Mouse (Mus musculus): ENCODE results near the gene Polr2c. TPM values are rescaled to one million over a fixed set of nuclear protein-coding genes. Genes with fewer than 3 reads are reported as not detected.
A peak's percentile ranks its signal among the peaks of the same experiment; 100 is the strongest.
"Not testable (repeated sequence)": the region's sequence is repeated elsewhere in the genome, so short reads cannot be mapped to it uniquely, and the experiment has no call there.

Polr2c gene
- 100 to 1,000 TPM in 1 of 2 experiments, 10 to 100 TPM in 1; 87.2 to 106 TPM for polyA plus RNA-seq (2017; shearing (Covaris generic))

GRCm38 (mm10) chr8:94857346-94858173 lies at the start of gene Polr2c:
Polr2c (plus strand) TSS chr8:94857450.
- peak; percentile 85 for ATAC-seq

DNA sequence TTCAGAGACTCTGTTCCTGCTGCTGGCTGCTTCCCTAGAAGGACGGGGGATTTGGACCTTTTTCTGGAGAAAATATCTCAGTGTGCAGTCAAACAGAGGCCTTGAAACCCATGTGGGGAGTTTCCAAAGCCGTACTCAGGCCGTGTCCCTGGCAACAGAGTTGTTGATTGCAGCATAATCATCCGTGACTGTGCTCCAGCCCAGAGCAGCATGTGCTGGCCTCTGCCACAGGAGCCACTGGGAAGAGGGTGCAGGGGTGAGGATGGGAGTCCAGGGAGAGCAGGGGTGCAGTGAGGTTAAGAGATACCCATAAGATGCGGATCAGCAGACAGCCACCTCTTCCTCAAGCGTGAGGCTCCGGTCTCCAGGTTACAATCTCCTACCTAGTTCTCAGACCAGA lies 49.7 kb upstream of the Polr2c start:
- no peak for ATAC-seq

- ATAC-seq = no peak
Measured at GRCm38 (mm10) chr8:94808372-94808771, 48.9 kb upstream of the Polr2c start.

DNA sequence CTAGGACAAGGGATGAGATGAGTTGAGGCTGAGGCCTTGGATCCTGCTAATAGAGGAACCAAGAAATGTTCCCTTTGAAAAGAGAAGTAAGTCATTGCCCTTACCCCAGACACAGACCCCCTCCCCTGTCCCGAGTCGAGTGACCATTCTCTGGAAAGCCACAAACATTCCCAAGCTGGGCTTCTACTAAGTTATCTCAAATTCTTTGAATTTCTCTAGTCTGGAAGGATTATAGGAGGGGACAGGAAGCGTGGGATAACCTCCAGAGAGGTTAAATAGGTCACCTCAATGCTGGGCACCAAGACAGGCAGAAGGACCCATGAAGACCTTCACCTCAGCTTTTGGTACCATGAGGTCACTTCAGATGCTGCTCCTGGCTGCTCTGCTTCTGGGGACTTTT lies 47.1 kb upstream of the Polr2c start, which contains the start of gene Ccl17:
Ccl17 (plus strand) TSS at position 301 of the 400 bp plus-strand sequence.
- ATAC-seq = no peak

GRCm38 (mm10) chr8:94810855-94811254 lies 46.4 kb upstream of the Polr2c start:
- no peak for ATAC-seq

GRCm38 (mm10) chr8:94811654-94812053 lies 45.6 kb upstream of the Polr2c start:
- no peak for ATAC-seq

- ATAC-seq = peak; percentile 78
Measured at GRCm38 (mm10) chr8:94812645-94813098, 44.6 kb upstream of the Polr2c start.

GRCm38 (mm10) chr8:94814556-94814955 lies 42.7 kb upstream of the Polr2c start:
- ATAC-seq = no peak

GRCm38 (mm10) chr8:94817933-94818332 lies 39.3 kb upstream of the Polr2c start:
- peak; percentile 82 for ATAC-seq

GRCm38 (mm10) chr8:94819671-94820179 lies 37.5 kb upstream of the Polr2c start:
- no peak for ATAC-seq

GRCm38 (mm10) chr8:94820553-94820952 lies 36.7 kb upstream of the Polr2c start:
- no peak for ATAC-seq

- no peak for ATAC-seq
Measured at GRCm38 (mm10) chr8:94821381-94821780, 35.9 kb upstream of the Polr2c start.

GRCm38 (mm10) chr8:94822637-94823560 lies 34.4 kb upstream of the Polr2c start:
- ATAC-seq = peak; percentile 46

- no peak for ATAC-seq
Measured at GRCm38 (mm10) chr8:94825170-94825569, 32.1 kb upstream of the Polr2c start.

- ATAC-seq = peak; percentile 57
Measured at GRCm38 (mm10) chr8:94826210-94826609, 31.0 kb upstream of the Polr2c start.

GRCm38 (mm10) chr8:94828284-94828683 lies 29.0 kb upstream of the Polr2c start:
- no peak for ATAC-seq

- not testable (repeated sequence) for ATAC-seq
Measured at GRCm38 (mm10) chr8:94833901-94834405, 23.3 kb upstream of the Polr2c start.

- not testable (repeated sequence) for ATAC-seq
Measured at GRCm38 (mm10) chr8:94835751-94836150, 21.5 kb upstream of the Polr2c start.

DNA sequence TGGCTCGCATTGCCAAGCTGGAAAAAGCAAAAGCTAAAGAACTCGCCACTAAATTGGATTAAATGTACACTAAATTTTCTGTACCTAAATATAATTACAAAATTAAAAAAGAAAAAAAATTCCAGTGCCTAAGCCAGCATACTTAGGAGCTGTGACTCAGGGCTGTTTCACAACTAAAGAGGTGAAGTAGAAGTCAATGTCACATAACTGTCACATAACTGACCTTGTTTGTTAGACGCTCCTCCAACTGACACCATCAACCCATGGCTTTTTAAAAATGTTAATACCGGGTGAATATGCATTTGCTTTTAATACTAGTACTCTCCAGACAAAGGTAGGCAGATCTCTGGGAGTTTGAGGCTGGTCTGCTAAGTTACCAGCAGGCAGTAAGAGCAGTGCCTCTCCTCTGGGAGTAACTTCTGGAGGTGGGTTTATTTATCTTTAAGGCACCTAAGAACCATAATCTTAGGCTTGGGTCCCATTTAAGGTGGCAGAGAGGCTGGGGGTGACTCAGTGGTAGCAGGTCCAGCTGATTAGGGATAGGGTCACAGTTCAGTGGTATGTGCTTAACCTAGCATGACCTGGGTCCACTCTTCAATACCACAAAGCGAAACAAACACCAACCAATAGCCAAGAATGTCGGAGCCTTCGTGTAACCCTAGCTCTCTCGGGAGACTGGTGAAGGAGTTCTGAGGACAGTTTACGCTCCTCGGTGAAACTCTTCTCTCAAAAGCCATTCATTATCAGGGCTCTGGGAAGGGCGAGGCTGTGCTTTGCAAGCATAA lies 20.6 kb upstream of the Polr2c start:
- no peak for ATAC-seq

- ATAC-seq = peak; percentile 97
Measured at GRCm38 (mm10) chr8:94837662-94838574, 19.3 kb upstream of the Polr2c start, which contains the start of the genes Coq9 and Ciapin1. Coq9 (plus strand) TSS chr8:94838321. Ciapin1 (minus strand) TSS chr8:94838358.
